Mouse (Mus musculus): ENCODE data around the gene Sgpp1.

DNA sequence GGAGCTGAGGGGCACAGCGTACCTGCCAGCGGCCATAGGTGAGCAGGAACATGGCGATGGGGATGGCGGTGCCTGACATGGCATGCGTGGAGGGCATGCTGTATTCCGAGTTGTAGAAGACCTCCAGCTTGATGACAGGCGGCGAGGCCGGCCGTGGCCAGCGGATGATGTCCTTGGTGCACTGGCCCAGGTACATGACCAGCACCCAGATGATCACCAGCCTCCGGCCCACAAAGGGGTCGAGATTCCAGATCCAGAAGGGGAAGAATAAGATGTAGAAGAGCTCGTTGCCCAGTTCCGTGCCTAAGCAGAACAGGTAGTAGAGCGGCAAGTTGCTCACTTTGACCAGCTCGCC, 661 bp downstream of the Sgpp1 start:
- TF ChIP-seq POLR2A (IDR thresholded peaks at IDR 0.05; ENCODE audit: control insufficient read depth, extremely low read depth, insufficient read depth, low read length, poor library complexity) (no peak), CTCF (IDR thresholded peaks at IDR 0.05; ENCODE audit: borderline replicate concordance, control insufficient read depth, extremely low read depth, insufficient read depth, low read length, poor library complexity) (no peak)
